Mouse (Mus musculus) brain, embryonic 14.5 days (tissue): ENCODE results near the gene Nhlrc1. TPM values are rescaled to one million over a fixed set of nuclear protein-coding genes. Genes with fewer than 3 reads are reported as not detected.

Source experiments
- DNase-seq: peaks from one replicate; pipeline ENCODE4 v3.0.0-alpha.2; 2011; ENCODE audit warnings: low read depth
- CTCF ChIP-seq: fragments of 200-500 bp; IDR thresholded peaks from 2 replicates; pipeline ENCODE4 v1.5.1; 2012; ENCODE audit warnings: inconsistent platforms, mild to moderate bottlenecking, moderate library complexity, borderline replicate concordance; ENCODE audit not compliant: insufficient read depth, insufficient read length; ENCODE audit errors: extremely low read depth
- POLR2A ChIP-seq: fragments of 200-500 bp; IDR thresholded peaks from 2 replicates; pipeline ENCODE4 v1.6.1; 2012; ENCODE audit warnings: mild to moderate bottlenecking, inconsistent platforms, borderline replicate concordance; ENCODE audit not compliant: poor library complexity, insufficient read depth, insufficient read length, severe bottlenecking; ENCODE audit errors: extremely low read depth
- polyA plus RNA-seq: library from polyadenylated mRNA; depleted of rRNA; stranded (reverse); fragments of >200 nt; gene quantifications from 2 replicates; pipeline ENCODE4 v1.2.3, GENCODE M21; 2012; rRNA removed

The Nhlrc1 gene
- polyA plus RNA-seq: 10.1 and 11.3 TPM in 2 replicates

- no peak for TF ChIP-seq POLR2A
- peak; percentile 93 for TF ChIP-seq CTCF
- DNase-seq: peak; percentile 82
Measured at GRCm38 (mm10) chr13:47014334-47015194, at the start of gene Nhlrc1. Nhlrc1 (minus strand) TSS chr13:47014850.

DNA sequence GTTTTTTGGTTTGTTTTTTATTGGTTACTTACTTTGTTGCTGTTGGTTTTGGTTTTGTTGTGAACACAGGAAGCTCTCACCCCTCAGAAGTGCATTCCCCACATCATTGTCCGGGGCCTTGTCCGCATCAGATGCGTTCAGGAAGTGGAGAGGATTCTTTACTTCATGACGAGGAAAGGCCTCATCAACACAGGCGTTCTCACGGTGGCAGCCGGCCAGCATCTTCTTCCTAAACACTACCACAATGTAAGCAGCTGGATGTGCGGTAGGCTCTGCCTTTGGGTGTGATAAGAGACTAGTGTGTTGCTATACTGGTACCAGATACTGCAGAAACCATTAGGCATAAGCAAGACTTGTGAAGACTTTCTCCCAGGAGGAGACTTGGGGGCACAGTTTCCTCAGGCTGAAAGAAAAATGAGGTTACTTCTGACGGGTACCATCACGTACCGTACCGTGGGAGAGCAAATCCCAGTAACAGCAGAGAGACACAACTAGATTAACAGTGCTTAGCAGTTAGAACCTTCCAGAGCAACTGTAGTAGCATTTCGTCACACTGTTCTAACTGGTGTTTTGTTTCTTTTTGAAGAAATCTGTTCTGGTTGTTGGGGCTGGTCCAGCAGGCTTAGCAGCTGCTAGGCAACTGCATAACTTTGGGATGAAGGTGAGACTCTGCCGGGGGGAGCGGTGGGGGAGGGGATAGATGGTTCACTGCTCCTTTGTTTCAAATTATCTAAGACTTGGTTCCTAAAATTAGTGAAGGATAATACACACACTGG lies 49.5 kb upstream of the Nhlrc1 start:
- DNase-seq: no peak
- TF ChIP-seq POLR2A (no peak), CTCF (no peak)

DNA sequence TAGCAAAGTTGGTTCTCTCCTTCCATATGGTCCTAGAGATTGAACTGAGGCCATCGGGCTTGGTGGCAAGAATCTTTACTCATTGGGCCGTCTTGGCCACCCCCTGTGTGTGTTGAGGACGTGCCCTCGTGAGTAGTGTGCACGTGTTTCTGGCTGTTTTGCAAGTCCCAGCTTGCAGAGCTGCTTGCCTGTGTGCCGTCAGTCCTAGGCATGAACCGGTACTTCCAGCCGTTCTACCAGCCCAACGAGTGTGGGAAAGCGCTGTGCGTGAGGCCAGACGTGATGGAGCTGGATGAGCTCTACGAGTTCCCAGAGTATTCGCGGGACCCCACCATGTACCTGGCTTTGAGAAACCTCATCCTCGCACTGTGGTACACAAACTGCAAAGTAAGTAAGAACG lies 48.1 kb upstream of the Nhlrc1 start:
- TF ChIP-seq POLR2A: no peak
- TF ChIP-seq CTCF: no peak
- no peak for DNase-seq

DNA sequence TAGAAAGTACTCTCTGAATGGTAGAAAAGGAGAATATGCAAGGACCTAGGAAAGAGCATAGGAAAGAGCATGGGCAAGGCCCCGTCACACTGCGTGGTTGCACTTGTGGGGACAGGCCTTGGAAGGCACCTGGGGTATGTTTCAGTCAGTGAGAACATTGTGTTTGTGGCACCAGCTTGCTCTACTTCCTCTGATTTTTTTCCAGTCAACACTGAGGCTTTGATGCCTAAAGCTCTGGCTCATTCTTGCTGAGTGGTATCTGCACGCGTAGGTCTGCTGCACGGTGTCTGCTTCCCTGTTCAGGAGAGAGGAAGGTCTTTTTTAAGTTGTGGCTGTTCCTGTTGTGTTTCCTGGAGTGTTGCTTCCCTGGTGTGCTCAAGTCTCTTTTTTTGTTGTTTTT lies 42.1 kb upstream of the Nhlrc1 start:
- no peak for DNase-seq
- TF ChIP-seq CTCF (no peak), POLR2A (no peak)

GRCm38 (mm10) chr13:47056126-47056525 lies 41.5 kb upstream of the Nhlrc1 start:
- TF ChIP-seq CTCF (no peak), POLR2A (no peak)
- DNase-seq: peak; percentile 28

DNA sequence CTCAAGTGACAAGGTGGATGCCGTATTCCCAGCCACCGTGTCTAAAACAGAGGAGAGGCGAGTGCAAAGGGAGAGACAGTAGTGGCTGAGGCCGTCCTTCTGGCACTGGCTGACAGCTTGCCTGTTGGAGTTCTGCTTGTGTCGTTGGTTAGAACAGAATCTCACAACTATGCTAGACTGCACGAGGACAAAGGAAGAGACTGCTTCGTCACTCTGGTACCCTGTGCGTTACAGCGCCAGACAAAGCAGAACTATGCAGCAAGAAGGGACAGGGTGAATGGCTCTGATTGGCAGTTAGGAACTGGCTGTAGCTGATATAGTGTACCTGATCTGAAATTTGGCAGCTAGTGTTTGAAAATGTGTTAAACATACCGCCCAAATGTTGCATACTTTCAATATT lies 39.3 kb upstream of the Nhlrc1 start:
- TF ChIP-seq POLR2A (no peak), CTCF (no peak)
- DNase-seq: peak; percentile 83

DNA sequence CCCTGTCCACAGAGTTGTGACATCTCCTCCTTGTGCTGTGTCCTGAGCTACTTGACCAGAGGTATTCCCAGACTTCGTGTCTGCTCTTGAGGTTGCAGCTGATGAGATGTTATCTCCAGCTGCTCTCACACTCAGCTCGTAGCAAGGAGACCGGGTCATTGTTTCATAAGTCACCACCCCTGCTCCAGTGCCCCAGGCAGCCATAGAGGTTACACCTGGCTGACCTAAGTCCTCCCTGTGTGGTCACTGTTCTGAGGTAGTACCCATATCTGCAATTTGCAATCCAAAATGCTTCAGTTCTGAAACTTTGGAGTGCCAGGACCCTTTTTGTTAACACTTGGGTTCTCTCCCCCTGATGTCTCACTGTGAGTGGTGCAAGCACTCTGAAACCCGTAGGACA lies 35.4 kb upstream of the Nhlrc1 start:
- TF ChIP-seq POLR2A (no peak), CTCF (no peak)
- DNase-seq: no peak

DNA sequence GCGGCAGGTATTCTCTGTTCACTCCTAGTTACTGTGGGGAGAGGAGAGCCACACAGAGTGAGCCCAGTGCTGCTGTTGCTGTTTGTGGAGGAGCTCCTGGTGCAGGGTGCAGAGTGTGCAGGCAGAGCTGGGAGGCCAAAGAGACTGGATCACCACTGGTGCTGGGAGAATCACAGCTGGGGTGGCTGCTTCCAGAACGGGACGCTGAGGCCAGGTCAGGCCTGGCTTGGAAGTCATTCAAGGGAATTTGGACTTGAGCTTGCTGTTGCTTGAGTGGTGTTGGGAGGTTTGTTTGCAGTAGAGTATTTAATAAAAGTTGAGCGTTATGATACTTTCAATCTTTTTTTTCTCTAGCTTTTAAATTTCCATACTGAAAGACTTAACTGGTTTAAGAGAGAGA lies 33.3 kb upstream of the Nhlrc1 start:
- no peak for DNase-seq
- TF ChIP-seq CTCF: no peak
- TF ChIP-seq POLR2A: no peak

DNA sequence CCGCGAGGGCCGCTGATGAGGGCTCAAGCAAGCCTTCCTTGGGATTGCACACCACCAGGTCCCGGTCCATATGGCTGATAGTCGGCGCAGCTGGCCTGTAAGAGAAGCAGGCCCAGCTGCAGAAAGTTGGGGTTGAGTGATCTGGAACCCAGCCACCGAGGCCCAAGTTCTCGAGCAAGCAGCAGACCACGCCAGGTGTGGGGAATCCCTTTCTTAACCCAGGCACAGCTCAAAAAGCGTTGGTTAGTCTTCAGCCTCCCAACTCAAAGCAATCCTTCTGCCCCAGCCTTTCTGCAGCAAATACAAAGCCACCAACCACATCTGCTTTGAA lies 29.9 kb upstream of the Nhlrc1 start, which contains the start of gene Tpmt:
Tpmt (minus strand) TSS at position 121 of the 331 bp plus-strand sequence.
- no peak for DNase-seq
- TF ChIP-seq CTCF: no peak
- no peak for TF ChIP-seq POLR2A

DNA sequence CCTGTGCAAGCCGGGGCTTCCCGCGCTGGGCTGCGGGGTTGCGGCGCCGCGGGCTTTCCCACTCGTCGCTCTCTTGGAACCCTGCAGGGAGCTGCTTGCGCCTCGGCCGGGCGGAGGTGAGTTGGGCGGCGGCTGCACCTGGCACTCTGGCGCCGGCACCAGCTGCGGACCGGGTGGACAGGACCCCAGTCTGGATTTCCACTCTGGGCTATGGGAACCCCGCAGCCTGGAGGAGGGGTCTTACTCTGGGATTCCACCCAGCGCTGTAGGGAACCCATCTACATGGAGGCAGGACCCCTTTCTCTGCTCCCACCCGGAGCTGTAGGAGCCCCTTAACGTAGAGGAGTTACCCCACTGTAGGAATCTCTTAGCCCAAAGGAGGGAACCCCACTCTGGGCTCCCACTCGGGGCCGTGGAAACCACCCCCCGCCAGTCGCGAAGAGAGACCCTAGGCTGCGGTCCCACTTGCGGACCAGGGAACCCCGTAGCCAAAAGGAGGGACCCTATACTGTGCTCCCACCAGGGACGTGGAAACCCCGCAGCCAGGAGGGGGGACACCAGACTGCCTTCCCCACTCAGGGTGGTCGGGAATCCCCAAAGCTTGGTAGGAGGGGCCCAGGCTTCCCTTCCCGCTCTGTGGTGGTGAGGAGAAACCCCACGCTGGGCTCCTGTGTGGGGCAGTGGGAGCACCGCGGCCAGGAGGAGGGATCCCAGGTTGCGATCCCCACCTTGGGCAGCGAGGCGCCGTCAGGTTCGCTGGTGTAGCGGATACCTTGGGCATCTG lies 29.4 kb upstream of the Nhlrc1 start:
- DNase-seq: peak; percentile 26
- TF ChIP-seq CTCF (no peak), POLR2A (no peak)

DNA sequence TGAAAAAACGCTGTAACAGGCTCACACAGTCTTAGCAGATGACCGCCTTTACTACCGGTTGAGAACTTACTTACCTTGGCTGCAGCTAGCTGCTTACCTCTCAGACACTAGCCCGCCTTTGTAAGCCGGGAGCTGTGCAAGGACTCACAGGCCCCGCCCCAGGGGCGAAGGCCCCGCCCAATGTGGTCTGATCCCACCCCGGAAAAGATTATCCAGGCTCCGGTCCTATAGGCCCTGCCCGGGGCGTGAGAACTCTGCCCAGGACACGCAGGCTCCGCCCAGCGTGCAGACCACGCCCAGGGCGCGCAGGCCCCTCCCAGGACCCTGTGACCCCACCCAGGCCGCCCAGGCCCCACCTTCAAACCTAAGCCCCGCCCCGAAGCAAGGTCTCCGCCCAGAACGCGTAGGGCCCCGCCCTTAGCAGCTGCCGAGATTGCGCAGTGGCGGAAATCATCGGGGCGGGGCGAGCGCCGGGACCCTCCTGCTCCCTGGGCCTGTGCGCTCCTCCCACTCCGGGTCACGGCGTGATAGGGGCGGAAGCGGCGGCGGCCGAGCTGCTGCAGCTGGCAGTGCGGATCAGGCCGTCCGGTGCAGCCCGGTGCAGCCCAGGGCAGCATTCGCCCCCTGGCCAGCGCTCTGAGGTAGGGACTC lies 28.5 kb upstream of the Nhlrc1 start, which contains the start of gene Kdm1b:
Kdm1b (plus strand) TSS at position 470 of the 651 bp plus-strand sequence.
- DNase-seq: peak; percentile 98
- TF ChIP-seq CTCF: no peak
- TF ChIP-seq POLR2A: peak; percentile 92

- peak; percentile 58 for DNase-seq
- TF ChIP-seq POLR2A (no peak), CTCF (no peak; the same call in 1 of the 2 replicates)
Measured at GRCm38 (mm10) chr13:47042024-47042633, 27.5 kb upstream of the Nhlrc1 start.

DNA sequence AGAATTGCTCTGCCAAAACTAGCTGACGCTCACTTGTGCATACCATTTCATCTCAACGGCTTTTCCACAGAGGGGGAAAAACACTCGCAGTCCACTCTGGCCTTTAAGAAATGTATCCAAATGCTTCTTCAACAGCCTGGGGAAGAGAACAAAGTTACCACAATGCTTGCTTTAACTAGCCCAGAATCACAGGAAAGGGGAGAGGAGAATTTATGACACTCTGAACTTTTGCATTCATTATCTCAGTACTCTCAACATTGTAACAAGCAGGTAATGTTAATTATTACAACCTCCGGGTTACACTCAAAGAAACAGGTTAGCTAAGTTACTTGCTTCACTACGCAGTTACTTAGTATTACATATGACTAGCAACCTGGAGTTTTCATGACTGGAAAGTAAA lies 25.4 kb upstream of the Nhlrc1 start:
- DNase-seq: no peak
- TF ChIP-seq POLR2A (no peak), CTCF (no peak)

DNA sequence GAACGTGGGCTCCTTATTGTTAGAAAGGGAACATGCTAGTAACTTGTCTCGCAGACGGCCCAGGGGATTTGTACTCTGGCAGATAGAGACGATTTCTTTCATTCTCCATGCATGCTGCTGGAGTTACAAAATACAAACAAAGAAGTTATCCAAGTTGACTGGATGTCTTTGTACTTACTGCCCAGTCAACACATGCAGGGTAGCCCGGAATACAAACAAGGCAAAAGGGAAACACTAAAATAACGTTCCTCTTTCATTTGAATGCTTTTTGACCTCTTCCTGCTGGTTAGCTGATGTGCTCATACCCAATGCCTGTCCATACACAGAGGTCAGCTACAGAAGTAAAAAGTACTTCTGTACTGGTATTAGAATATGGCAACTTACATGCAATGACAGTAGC lies 23.3 kb upstream of the Nhlrc1 start:
- no peak for DNase-seq

More for the DNA sequence above, 23.3 kb upstream of the Nhlrc1 start:
- TF ChIP-seq POLR2A (no peak), CTCF (no peak)
